Mouse (Mus musculus) heart, embryonic 16.5 days (tissue): ENCODE results near the gene Corin. TPM values are rescaled to one million over a fixed set of nuclear protein-coding genes. Genes with fewer than 3 reads are reported as not detected.

Experiments
- ATAC-seq: fragments of 200-750 bp; cut with Nextera tagmentation; replicated peaks from 2 replicates; pipeline ENCODE4 v1.8.0; 2017; ENCODE audit warnings: moderate number of reproducible peaks; ENCODE audit not compliant: insufficient read depth, low FRiP score; ENCODE audit errors: extremely low read depth
- H3K27ac ChIP-seq: fragments of 300-500 bp; sonication (generic); 2 replicates; pipeline ENCODE4 v1.5.1; 2014; ENCODE audit warnings: mild to moderate bottlenecking, low read length, control low read depth, moderate library complexity
- H3K27me3 ChIP-seq: fragments of 300-500 bp; sonication (generic); 2 replicates; pipeline ENCODE4 v1.6.1; 2014; ENCODE audit warnings: low read length, mixed read lengths; ENCODE audit not compliant: control insufficient read depth, insufficient read depth
- H3K36me3 ChIP-seq: fragments of 300-500 bp; sonication (generic); 2 replicates; pipeline ENCODE4 v1.6.1; 2014; ENCODE audit not compliant: control insufficient read depth, insufficient read depth
- H3K4me1 ChIP-seq: fragments of 300-500 bp; sonication (generic); 2 replicates; pipeline ENCODE4 v1.6.1; 2014; ENCODE audit warnings: low read length, mixed read lengths; ENCODE audit not compliant: control insufficient read depth, insufficient read depth
- H3K4me2 ChIP-seq: fragments of 300-500 bp; sonication (generic); 2 replicates; pipeline ENCODE4 v1.6.1; 2014; ENCODE audit warnings: low read depth, mild to moderate bottlenecking, control low read depth, low read length
- H3K4me3 ChIP-seq: fragments of 300-500 bp; sonication (generic); 2 replicates; pipeline ENCODE4 v1.5.1; 2014; ENCODE audit warnings: mild to moderate bottlenecking, control low read depth, low read length
- H3K9ac ChIP-seq: fragments of 300-500 bp; sonication (generic); 2 replicates; pipeline ENCODE4 v1.6.1; 2014; ENCODE audit warnings: low read length, control low read depth
- H3K9me3 ChIP-seq: fragments of 300-500 bp; sonication (generic); replicated peaks from 2 replicates; pipeline ENCODE4 v1.6.1; 2016; ENCODE audit warnings: low read length; ENCODE audit not compliant: control insufficient read depth
- WGBS: fragments of 180-500 bp; shearing (Covaris S2); extraction: QIAGEN DNeasy Blood & Tissue Kit; methylation state at CpG from one replicate; pipeline ENCODE4 v1.1.7; 2014; 5-methylcytosine and 5-hydroxymethylcytosine counted together
- polyA plus RNA-seq: library from polyadenylated mRNA; unstranded; fragments of >200 nt; fragmentation: Nextera tagmentation; extraction: Ambion mirVana; gene quantifications from 2 replicates; pipeline ENCODE4 v1.2.1, GENCODE M21; 2015

The Corin gene
- polyA plus RNA-seq, 1 experiment from 2014 or later: 53.0 TPM

GRCm38 (mm10) chr5:72425342-72426010, 78.8 kb downstream of the Corin start:
- Histone ChIP-seq H3K4me1 (peaks cover 12% of the 10 kb centered on the region), H3K36me3 (0 out of 2 replicates have a peak, but pooled peaks cover 2% of the 10 kb centered on the region), H3K4me2 (peak overlapping the region; percentile 36), H3K4me3 (no peak overlapping the region), H3K27ac (peak overlapping the region; percentile 82), H3K9me3 (no peaks in the 10 kb centered on the region), H3K9ac (no peak overlapping the region), H3K27me3 (no peaks in the 10 kb centered on the region)
- ATAC-seq: peak; percentile 67

GRCm38 (mm10) chr5:72411874-72412329, 92.4 kb downstream of the Corin start:
- ATAC-seq: peak; percentile 74
- no peak overlapping the region for H3K4me3 ChIP-seq
- no peak overlapping the region for H3K9ac ChIP-seq
- H3K36me3 ChIP-seq: 0 out of 2 replicates have a peak, but pooled peaks cover 5% of the 10 kb centered on the region
- H3K27ac ChIP-seq: peak overlapping the region; percentile 75
- H3K4me1 ChIP-seq: peaks cover 17% of the 10 kb centered on the region
- H3K27me3 ChIP-seq: no peaks in the 10 kb centered on the region
- WGBS: 10% methylated on average over 10 of the region's 10 CpGs
- no peaks in the 10 kb centered on the region for H3K9me3 ChIP-seq
- no peak overlapping the region; the same call in 1 of the 2 replicates for H3K4me2 ChIP-seq

- ATAC-seq: no peak
- peak overlapping the region; percentile 34; the same call in 1 of the 2 replicates for H3K27ac ChIP-seq
- H3K36me3 ChIP-seq: 0 out of 2 replicates have a peak, but pooled peaks cover 2% of the 10 kb centered on the region
- no peak overlapping the region for H3K4me2 ChIP-seq
- peaks cover 17% of the 10 kb centered on the region for H3K4me1 ChIP-seq
- no peak overlapping the region for H3K9ac ChIP-seq
- WGBS: 80% methylated on average over 3 of the region's 3 CpGs
- no peaks in the 10 kb centered on the region for H3K27me3 ChIP-seq
- no peak overlapping the region for H3K4me3 ChIP-seq
- H3K9me3 ChIP-seq: no peaks in the 10 kb centered on the region
These were observed 93.4 kb downstream of the Corin start for GRCm38 (mm10) chr5:72410841-72411240.

- WGBS: 75% methylated on average over 9 of the region's 9 CpGs
- no peaks in the 10 kb centered on the region for H3K36me3 ChIP-seq
- H3K4me3 ChIP-seq: no peak overlapping the region
- no peak overlapping the region for H3K27ac ChIP-seq
- H3K27me3 ChIP-seq: no peaks in the 10 kb centered on the region
- H3K4me1 ChIP-seq: peaks cover 15% of the 10 kb centered on the region
- no peak overlapping the region for H3K4me2 ChIP-seq
- no peak for ATAC-seq
- no peak overlapping the region for H3K9ac ChIP-seq
- H3K9me3 ChIP-seq: no peaks in the 10 kb centered on the region
These were observed 100.9 kb downstream of the Corin start for GRCm38 (mm10) chr5:72403376-72403775.

- Histone ChIP-seq H3K4me1 (peaks cover 15% of the 10 kb centered on the region), H3K27ac (no peak overlapping the region), H3K36me3 (no peaks in the 10 kb centered on the region), H3K27me3 (no peaks in the 10 kb centered on the region), H3K4me3 (no peak overlapping the region), H3K9me3 (no peaks in the 10 kb centered on the region), H3K9ac (no peak overlapping the region), H3K4me2 (no peak overlapping the region)
- WGBS: 86% methylated on average over 5 of the region's 5 CpGs
- no peak for ATAC-seq
These were observed 101.4 kb downstream of the Corin start for GRCm38 (mm10) chr5:72402913-72403312.

GRCm38 (mm10) chr5:72401778-72402177, 102.5 kb downstream of the Corin start:
- 81% methylated on average over 10 of the region's 10 CpGs for WGBS
- ATAC-seq: no peak
- H3K4me1 ChIP-seq: peaks cover 13% of the 10 kb centered on the region

GRCm38 (mm10) chr5:72401251-72401650, 103.0 kb downstream of the Corin start:
- Histone ChIP-seq H3K36me3 (no peaks in the 10 kb centered on the region), H3K9ac (no peak overlapping the region), H3K9me3 (no peaks in the 10 kb centered on the region), H3K4me3 (no peak overlapping the region), H3K27me3 (no peaks in the 10 kb centered on the region), H3K27ac (no peak overlapping the region), H3K4me2 (no peak overlapping the region), H3K4me1 (peaks cover 16% of the 10 kb centered on the region)
- WGBS: 78% methylated on average over 3 of the region's 3 CpGs
- no peak for ATAC-seq

More at GRCm38 (mm10) chr5:72401778-72402177, 102.5 kb downstream of the Corin start:
- Histone ChIP-seq H3K4me2 (no peak overlapping the region), H3K36me3 (no peaks in the 10 kb centered on the region), H3K9me3 (no peaks in the 10 kb centered on the region), H3K27ac (no peak overlapping the region), H3K27me3 (no peaks in the 10 kb centered on the region), H3K9ac (no peak overlapping the region), H3K4me3 (no peak overlapping the region)

GRCm38 (mm10) chr5:72382148-72382547, 122.1 kb downstream of the Corin start:
- Histone ChIP-seq H3K4me2 (no peak overlapping the region), H3K4me1 (peaks cover 17% of the 10 kb centered on the region), H3K27ac (no peak overlapping the region), H3K27me3 (no peaks in the 10 kb centered on the region), H3K9ac (no peak overlapping the region), H3K36me3 (no peaks in the 10 kb centered on the region), H3K9me3 (no peaks in the 10 kb centered on the region), H3K4me3 (no peak overlapping the region)
- ATAC-seq: peak; percentile 58; the same call in 1 of the 2 replicates
- WGBS: 19% methylated on average over 1 of the region's 1 CpGs

GRCm38 (mm10) chr5:72380616-72381015, 123.7 kb downstream of the Corin start:
- no peaks in the 10 kb centered on the region for H3K36me3 ChIP-seq
- peaks cover 17% of the 10 kb centered on the region for H3K4me1 ChIP-seq
- H3K27me3 ChIP-seq: no peaks in the 10 kb centered on the region
- peak overlapping the region; percentile 31 for H3K4me2 ChIP-seq
- no peak for ATAC-seq
- H3K9ac ChIP-seq: peak overlapping the region; percentile 22; the same call in 1 of the 2 replicates
- no peaks in the 10 kb centered on the region for H3K9me3 ChIP-seq
- WGBS: 21% methylated on average over 8 of the region's 8 CpGs
- H3K27ac ChIP-seq: peak overlapping the region; percentile 44
- no peak overlapping the region for H3K4me3 ChIP-seq
